Mouse (Mus musculus) thymus, adult 2 months (tissue): ENCODE results near the gene Cpd. TPM values are rescaled to one million over a fixed set of nuclear protein-coding genes. Genes with fewer than 3 reads are reported as not detected.

Experiments
- DNase-seq: peaks from one replicate; pipeline ENCODE4 v3.0.0; 2021
- H3K27ac ChIP-seq: fragments of 200-500 bp; 2 replicates; pipeline ENCODE4 v1.5.1; 2012; ENCODE audit warnings: low read length, control low read depth; ENCODE audit not compliant: control insufficient read depth, insufficient read depth
- H3K27me3 ChIP-seq: fragments of 200-500 bp; 2 replicates; pipeline ENCODE4 v1.6.1; 2012; ENCODE audit warnings: mild to moderate bottlenecking, low read length, moderate library complexity, mixed read lengths; ENCODE audit not compliant: control insufficient read depth, insufficient read depth
- H3K36me3 ChIP-seq: fragments of 200-500 bp; 2 replicates; pipeline ENCODE4 v1.6.1; 2012; ENCODE audit warnings: mild to moderate bottlenecking, low read length, moderate library complexity; ENCODE audit not compliant: control insufficient read depth, insufficient read depth
- H3K4me1 ChIP-seq: fragments of 200-500 bp; replicated peaks from 2 replicates; pipeline ENCODE4 v1.6.1; 2012; ENCODE audit warnings: low read length; ENCODE audit not compliant: control insufficient read depth, insufficient read depth
- H3K4me3 ChIP-seq: fragments of 200-500 bp; 2 replicates; pipeline ENCODE4 v1.5.1; 2012; ENCODE audit warnings: mild to moderate bottlenecking, low read length, control low read depth, moderate library complexity; ENCODE audit not compliant: control insufficient read depth, insufficient read depth
- CTCF ChIP-seq: fragments of 200-500 bp; IDR thresholded peaks from 2 replicates; pipeline ENCODE4 v1.5.1; 2012; ENCODE audit warnings: mild to moderate bottlenecking, control low read depth, low read length, moderate library complexity, borderline replicate concordance; ENCODE audit not compliant: control insufficient read depth, poor library complexity, insufficient read depth; ENCODE audit errors: extremely low read depth
- POLR2A ChIP-seq: fragments of 200-500 bp; IDR thresholded peaks from 2 replicates; pipeline ENCODE4 v1.6.1; 2012; ENCODE audit warnings: mild to moderate bottlenecking, low read length, control low read depth, moderate library complexity; ENCODE audit not compliant: control insufficient read depth, poor library complexity, insufficient read depth; ENCODE audit errors: extremely low read depth
- WGBS: fragments of 180-500 bp; shearing (Covaris S2); methylation state at CpG from one replicate; pipeline ENCODE4 v1.1.7; 2018; 5-methylcytosine and 5-hydroxymethylcytosine counted together
- polyA plus RNA-seq: library from polyadenylated mRNA; depleted of rRNA; stranded (reverse); fragments of >200 nt; gene quantifications from 2 replicates; pipeline ENCODE4 v1.2.3, GENCODE M21; 2012

The Cpd gene
- polyA plus RNA-seq, 1 experiment, result 7.5 TPM

DNA sequence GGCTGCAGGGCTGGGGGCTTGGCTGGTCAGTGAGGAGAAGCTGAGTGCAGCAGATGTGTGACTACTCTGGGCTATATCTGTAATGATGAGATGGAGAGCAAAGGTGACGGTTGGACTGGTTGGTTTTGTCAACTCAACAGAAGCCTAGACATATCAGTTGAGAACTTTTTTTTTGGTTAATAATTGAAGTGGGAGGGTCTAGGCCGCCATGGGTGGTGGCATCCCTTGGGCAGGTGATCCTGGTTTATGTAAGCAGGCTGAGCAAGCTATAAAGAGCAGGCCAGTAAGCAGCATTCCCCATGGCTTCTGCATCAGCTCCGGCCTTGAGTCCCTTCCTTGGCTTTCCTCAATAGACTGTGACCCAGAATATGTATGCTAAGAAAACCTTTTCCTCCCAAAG lies 43.6 kb downstream of the Cpd start:
- Histone ChIP-seq H3K36me3 (no peaks in the 10 kb centered on the region), H3K27ac (no peak overlapping the region), H3K27me3 (no peaks in the 10 kb centered on the region), H3K4me1 (no peaks in the 10 kb centered on the region), H3K4me3 (no peak overlapping the region)
- TF ChIP-seq POLR2A (no peak), CTCF (no peak)
- 99% methylated on average over 3 of the region's 3 CpGs for WGBS
- no peak for DNase-seq

DNA sequence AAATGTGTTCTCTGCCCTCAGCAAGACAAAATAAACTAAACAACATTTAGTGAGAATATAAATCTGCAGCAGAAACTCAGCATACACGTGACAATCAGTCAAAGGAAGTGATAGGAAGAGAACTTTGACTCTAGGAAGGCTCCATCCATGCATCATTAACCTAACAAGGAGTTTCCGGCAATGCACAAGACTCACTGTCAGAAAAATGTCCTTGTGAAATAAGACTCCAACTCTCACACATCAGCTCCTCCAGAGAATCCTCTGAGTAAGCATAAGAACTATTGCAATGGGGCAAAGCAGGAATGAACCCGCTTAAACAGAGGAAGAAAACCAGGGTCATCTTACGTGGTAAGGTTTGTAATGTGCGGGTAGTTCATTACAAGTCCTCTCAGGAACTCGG lies 49.6 kb downstream of the Cpd start:
- Histone ChIP-seq H3K4me3 (no peak overlapping the region), H3K27ac (no peak overlapping the region), H3K36me3 (no peaks in the 10 kb centered on the region), H3K27me3 (no peaks in the 10 kb centered on the region), H3K4me1 (no peaks in the 10 kb centered on the region)
- TF ChIP-seq POLR2A (no peak), CTCF (no peak)
- WGBS, result 98% methylated on average over 6 of the region's 6 CpGs
- DNase-seq, result no peak

DNA sequence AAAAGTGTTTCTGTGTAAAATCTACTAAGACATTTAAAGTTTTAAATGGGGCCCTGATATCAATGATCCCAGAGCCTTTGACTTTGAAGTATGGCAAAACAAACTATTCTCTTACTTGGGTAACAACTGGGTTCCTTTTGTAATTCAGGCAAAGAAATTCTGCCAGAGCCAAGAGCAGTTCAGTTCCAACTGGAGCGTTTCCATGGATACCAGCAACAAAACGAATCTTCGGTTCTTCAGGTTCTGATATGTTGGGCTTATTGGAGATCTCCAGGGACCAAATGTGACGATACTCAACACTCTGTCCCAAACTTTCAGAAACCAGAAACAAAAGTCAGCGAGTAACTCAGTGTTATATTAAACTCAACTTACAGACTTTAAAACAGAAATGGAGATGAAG lies 51.5 kb downstream of the Cpd start:
- H3K4me3 ChIP-seq, result no peak overlapping the region
- no peak for TF ChIP-seq POLR2A
- no peak for TF ChIP-seq CTCF
- H3K27ac ChIP-seq, result no peak overlapping the region
- 92% methylated on average over 5 of the region's 5 CpGs for WGBS
- H3K4me1 ChIP-seq, result no peaks in the 10 kb centered on the region
- H3K27me3 ChIP-seq, result no peaks in the 10 kb centered on the region
- H3K36me3 ChIP-seq, result no peaks in the 10 kb centered on the region
- DNase-seq, result no peak

DNA sequence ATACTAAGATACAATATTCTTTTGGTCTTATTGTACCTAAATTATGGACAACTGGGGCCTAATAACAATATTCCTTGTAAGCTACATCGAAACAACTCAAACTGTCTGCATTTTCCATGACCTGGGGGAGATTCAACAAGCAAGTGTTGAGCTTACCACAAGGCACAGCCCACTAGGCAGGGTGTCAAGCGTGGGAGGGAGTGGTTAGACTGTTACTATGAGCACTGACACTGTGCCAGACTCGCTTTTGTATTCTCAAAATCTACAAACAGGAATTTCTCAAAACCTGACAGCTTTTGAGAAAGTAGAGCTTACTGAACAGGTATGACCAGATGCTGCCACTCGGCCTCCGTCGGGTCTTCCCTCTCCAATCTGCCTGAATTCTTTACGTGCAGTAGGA lies 55.5 kb downstream of the Cpd start:
- Histone ChIP-seq H3K27ac (no peak overlapping the region), H3K36me3 (no peaks in the 10 kb centered on the region), H3K27me3 (no peaks in the 10 kb centered on the region), H3K4me1 (no peaks in the 10 kb centered on the region), H3K4me3 (no peak overlapping the region)
- no peak for TF ChIP-seq CTCF
- no peak for TF ChIP-seq POLR2A
- WGBS, result 92% methylated on average over 7 of the region's 7 CpGs
- DNase-seq, result no peak

DNA sequence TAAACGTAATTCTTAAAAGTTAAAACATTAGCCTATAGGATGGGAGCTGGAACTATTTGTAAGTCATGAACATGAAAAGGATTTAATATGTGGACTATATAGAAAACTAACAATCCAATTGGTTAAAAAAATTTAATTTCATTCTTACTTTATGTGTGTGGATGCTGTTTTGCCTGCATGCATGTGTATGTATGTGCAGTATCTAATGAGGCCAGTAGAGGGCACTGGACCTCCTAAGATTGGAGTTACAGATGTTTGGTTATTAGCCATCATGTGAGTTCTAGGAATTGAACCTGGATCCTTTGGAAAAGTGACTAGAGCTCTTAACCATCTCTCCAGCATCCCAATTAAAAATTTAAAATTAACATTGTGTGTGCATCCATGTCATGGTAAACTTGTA lies 57.6 kb downstream of the Cpd start:
- no peak overlapping the region for H3K4me3 ChIP-seq
- H3K36me3 ChIP-seq, result no peaks in the 10 kb centered on the region
- 98% methylated on average over 1 of the region's 1 CpGs for WGBS
- peak; percentile 36 for DNase-seq
- no peak for TF ChIP-seq CTCF
- no peak for TF ChIP-seq POLR2A
- no peak overlapping the region for H3K27ac ChIP-seq
- no peaks in the 10 kb centered on the region for H3K27me3 ChIP-seq
- H3K4me1 ChIP-seq, result no peaks in the 10 kb centered on the region

DNA sequence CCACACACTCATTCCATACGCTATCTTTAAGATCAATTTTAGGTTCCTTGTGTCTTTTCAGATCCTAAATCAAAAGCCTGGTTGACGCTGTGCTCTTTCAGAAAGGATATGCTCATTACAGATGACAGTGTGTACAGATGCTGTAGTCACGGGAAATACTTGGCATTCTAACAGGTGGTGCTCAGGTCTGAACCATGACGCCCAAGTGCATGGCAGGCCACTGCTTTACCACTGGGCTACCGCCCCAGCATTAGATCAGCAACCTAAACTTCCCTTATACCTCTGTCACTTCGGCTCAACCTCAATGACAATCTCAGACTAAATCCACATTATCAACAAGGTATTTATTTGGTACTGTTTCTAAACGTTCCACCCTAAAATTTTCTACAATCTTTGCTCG lies 71.3 kb downstream of the Cpd start:
- WGBS, result 89% methylated on average over 8 of the region's 8 CpGs
- Histone ChIP-seq H3K27me3 (no peaks in the 10 kb centered on the region; the same call in 1 of the 2 replicates), H3K36me3 (no peaks in the 10 kb centered on the region), H3K4me3 (no peak overlapping the region), H3K27ac (no peak overlapping the region), H3K4me1 (no peaks in the 10 kb centered on the region)
- DNase-seq, result no peak
- no peak for TF ChIP-seq POLR2A
- TF ChIP-seq CTCF, result no peak

DNA sequence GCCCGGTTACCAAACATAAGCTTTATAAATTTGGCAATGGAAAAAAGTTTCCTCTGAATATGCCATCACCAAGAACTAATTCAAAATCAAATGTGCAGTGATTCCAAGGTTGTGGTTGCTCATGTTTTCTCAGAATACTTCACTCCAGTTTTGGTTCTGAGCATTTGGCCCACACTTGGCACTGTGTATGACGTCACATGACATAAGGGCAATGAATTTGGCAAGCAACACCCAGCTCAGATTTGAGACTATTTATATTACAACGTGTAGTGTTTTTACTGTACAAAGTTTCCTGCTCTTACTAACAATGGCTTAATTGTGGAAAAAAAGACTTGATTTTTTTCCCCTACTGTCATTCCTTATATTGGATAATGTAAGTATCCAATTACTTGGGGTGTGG lies 73.0 kb downstream of the Cpd start:
- DNase-seq, result no peak
- 60% methylated on average over 3 of the region's 3 CpGs for WGBS
- Histone ChIP-seq H3K27me3 (no peaks in the 10 kb centered on the region; the same call in 1 of the 2 replicates), H3K27ac (no peak overlapping the region), H3K4me3 (no peak overlapping the region), H3K4me1 (no peaks in the 10 kb centered on the region), H3K36me3 (no peaks in the 10 kb centered on the region)
- TF ChIP-seq CTCF (no peak), POLR2A (no peak)
